In genomic region chr7:101337401-101337800, GRCm38 (mm10) we compare ENCODE assay signal across 28 mouse cellular contexts. TPM values are rescaled to one million over a fixed set of nuclear protein-coding genes. Genes with fewer than 3 reads are reported as not detected.
DNase-seq lines count a peak whose midpoint lies in the region; ATAC-seq and TF ChIP-seq lines count a peak whose summit lies in the region.
"Had no signal": no experiment of that assay in that cellular context is flagged by ENCODE, and none has a peak within 500 bp of the region (broad histone marks: within the 10 kb centered on the region; RNA-seq: fewer than 3 reads in every experiment).

No protein-coding gene starts in this region.

- no peak overlapping the region for H3K9ac ChIP-seq in neural tube, embryonic 15.5 days (replicated peaks)
- H3K9ac ChIP-seq: embryonic facial prominence, embryonic 13.5 days; forebrain, embryonic 15.5 days; heart, embryonic 12.5 days; hindbrain, embryonic 13.5 days; limb, embryonic 12.5 days; liver, embryonic 12.5 days; liver, postnatal 0 days had no signal

- no peak overlapping the region for H3K4me2 ChIP-seq in neural tube, embryonic 15.5 days
- H3K4me2 ChIP-seq: embryonic facial prominence, embryonic 13.5 days; forebrain, embryonic 15.5 days; heart, embryonic 12.5 days; hindbrain, embryonic 13.5 days; limb, embryonic 12.5 days; liver, embryonic 12.5 days had no signal

- TF ChIP-seq CTCF in cerebellum, adult 2 months (IDR thresholded peaks at IDR 0.05; ENCODE audit: borderline replicate concordance, insufficient read depth, low read depth, low read length): no peak

- 14% methylated on average over 3 of the region's 3 CpGs for WGBS in cerebellum, adult 2 months
- 88% methylated on average over 3 of the region's 3 CpGs for WGBS in neural tube, embryonic 15.5 days

- H3K9me3 ChIP-seq in neural tube, embryonic 15.5 days (replicated peaks): no peaks in the 10 kb centered on the region
- H3K9me3 ChIP-seq: embryonic facial prominence, embryonic 13.5 days; forebrain, embryonic 10.5 days; forebrain, embryonic 15.5 days; heart, embryonic 12.5 days; hindbrain, embryonic 13.5 days; limb, embryonic 12.5 days; liver, embryonic 12.5 days had no signal

- no peak for TF ChIP-seq POLR2A in cerebellum, adult 2 months (IDR thresholded peaks at IDR 0.05; ENCODE audit: borderline replicate concordance, insufficient read depth, low read length)

- H3K4me1 ChIP-seq in cerebellum, adult 2 months (ENCODE audit: control insufficient read depth, insufficient read depth, low read length): peaks cover 52% of the 10 kb centered on the region
- no peaks in the 10 kb centered on the region for H3K4me1 ChIP-seq in neural tube, embryonic 15.5 days
- H3K4me1 ChIP-seq: forebrain, embryonic 15.5 days had no signal

- no peak for ATAC-seq in neural tube, embryonic 15.5 days (ENCODE audit: low FRiP score)
- ATAC-seq: activated CD4-positive, CD25-positive, alpha-beta regulatory T cell, adult 4 months; forebrain, embryonic 15.5 days; intestine, postnatal 0 days; liver, embryonic 12.5 days; liver, postnatal 0 days had no signal

- no peak overlapping the region for H3K4me3 ChIP-seq in cerebellum, adult 2 months (replicated peaks; ENCODE audit: insufficient read depth, low read depth, low read length)
- H3K4me3 ChIP-seq in neural tube, embryonic 15.5 days (replicated peaks): no peak overlapping the region
- H3K4me3 ChIP-seq: embryonic facial prominence, embryonic 13.5 days; forebrain, embryonic 10.5 days; forebrain, embryonic 15.5 days; heart, adult 2 months; heart, embryonic 12.5 days; hindbrain, embryonic 13.5 days; left cerebral cortex, adult 2 months; limb, embryonic 12.5 days; liver, embryonic 12.5 days had no signal

- H3K27ac ChIP-seq in cerebellum, adult 2 months (ENCODE audit: insufficient read depth, low read length): no peak overlapping the region
- H3K27ac ChIP-seq in neural tube, embryonic 15.5 days (replicated peaks): no peak overlapping the region
- H3K27ac ChIP-seq: embryonic facial prominence, embryonic 13.5 days; forebrain, embryonic 10.5 days; forebrain, embryonic 15.5 days; heart, adult 2 months; hindbrain, embryonic 13.5 days; left cerebral cortex, adult 2 months; limb, embryonic 12.5 days; liver, embryonic 12.5 days had no signal

- intact Hi-C loops in gastrocnemius, postnatal 36 days (cut with DNase I): no loop called here

- DNase-seq in gastrocnemius, postnatal 25 days: peak; percentile 38
- no peak for DNase-seq in gastrocnemius, postnatal 36 days
- DNase-seq in cerebellum, adult 2 months: peak; percentile 65 to 83
- peak; percentile 83 for DNase-seq in cerebellum, adult 9-11 months
- peak; percentile 37 for DNase-seq in skeletal muscle tissue, adult 2 months (ENCODE audit: low read depth, low spot score)
- DNase-seq in B cell, adult 2 months: no peak
- DNase-seq: adrenal gland, adult 2 months; heart, adult 2 months; heart, postnatal 4 days; kidney, postnatal 25 days; liver, postnatal 0 days; lung, postnatal 4 days; midbrain, embryonic 14.5 days; right cerebral cortex, postnatal 25 days; spleen, adult 18-20 months; thymus, postnatal 14 days had no signal

- H3K27me3 ChIP-seq in cerebellum, adult 2 months (ENCODE audit: control insufficient read depth, insufficient read depth, low read length): no peaks in the 10 kb centered on the region
- H3K27me3 ChIP-seq in neural tube, embryonic 15.5 days (replicated peaks): no peaks in the 10 kb centered on the region
- H3K27me3 ChIP-seq: CH12.LX; embryonic facial prominence, embryonic 13.5 days; forebrain, embryonic 15.5 days; hindbrain, embryonic 13.5 days; limb, embryonic 12.5 days; liver, embryonic 12.5 days had no signal

- H3K36me3 ChIP-seq in neural tube, embryonic 15.5 days: no peaks in the 10 kb centered on the region
- H3K36me3 ChIP-seq: embryonic facial prominence, embryonic 13.5 days; forebrain, embryonic 10.5 days; forebrain, embryonic 15.5 days; heart, embryonic 12.5 days; hindbrain, embryonic 13.5 days; limb, embryonic 12.5 days had no signal

RNA-seq across cellular contexts. Expression of gene Arap1, which starts 10.5 kb away (rescaled TPM):
- total RNA-seq in gastrocnemius, postnatal 25 days (2021): 10 to 100 TPM; 21.3 to 23.7 TPM
- 10 to 100 TPM; 15.6 to 25.5 TPM for total RNA-seq in gastrocnemius, postnatal 36 days (2021)
- polyA plus RNA-seq in cerebellum, adult 2 months (2012; rRNA removed): 41.8 and 44.8 TPM in 2 replicates
- polyA plus RNA-seq in neural tube, embryonic 15.5 days (2015; fragmentation: Nextera tagmentation; extraction: Ambion mirVana): 9.7 and 19.9 TPM in 2 replicates

RNA-seq across cellular contexts. Expression of gene Stard10, which starts 20.5 kb away (rescaled TPM):
- 10 to 100 TPM; 36.9 to 42.3 TPM for total RNA-seq in gastrocnemius, postnatal 25 days (2021)
- total RNA-seq in gastrocnemius, postnatal 36 days (2021): 10 to 100 TPM; 39.2 to 44.1 TPM
- polyA plus RNA-seq in cerebellum, adult 2 months (2012; rRNA removed): 119 and 123 TPM in 2 replicates
- polyA plus RNA-seq in neural tube, embryonic 15.5 days (2015; fragmentation: Nextera tagmentation; extraction: Ambion mirVana): 12.8 and 25.3 TPM in 2 replicates

RNA-seq across cellular contexts. Expression of gene Atg16l2, which starts 35.4 kb away (rescaled TPM):
- 1 to 10 TPM; 6.7 to 7.4 TPM for total RNA-seq in gastrocnemius, postnatal 25 days (2021)
- 1 to 10 TPM; 6.0 to 6.4 TPM for total RNA-seq in gastrocnemius, postnatal 36 days (2021)
- 60.5 and 62.6 TPM in 2 replicates for polyA plus RNA-seq in cerebellum, adult 2 months (2012; rRNA removed)
- 28.3 and 33.1 TPM in 2 replicates for polyA plus RNA-seq in neural tube, embryonic 15.5 days (2015; fragmentation: Nextera tagmentation; extraction: Ambion mirVana)

Comparison
In these comparisons a context has a peak if more than half of its experiments do, and no peak if none do; other contexts are left out.
1. DNase-seq: peak in gastrocnemius, postnatal 25 days (single experiment), cerebellum, adult 2 months (2 of 2), cerebellum, adult 9-11 months (single experiment) and skeletal muscle tissue, adult 2 months (single experiment); none in gastrocnemius, postnatal 36 days (0 of 2) and B cell, adult 2 months (0 of 2).